Mouse (Mus musculus) left cerebral cortex, postnatal 25 days (tissue): Measurements from ENCODE around the gene Gipc2. TPM values are rescaled to one million over a fixed set of nuclear protein-coding genes. Genes with fewer than 3 reads are reported as not detected.
"Not testable (repeated sequence)": the region's sequence is repeated elsewhere in the genome, so short reads cannot be mapped to it uniquely, and the experiment has no call there.

Experiments
- DNase-seq, 2 experiments: peaks; one replicate each; pipeline ENCODE4 v3.0.0; 2022; ENCODE audit warnings: low spot score in 2 of 2, mixed read lengths in 1 of 2
- intact Hi-C: fragments of 180-260 bp; cut with DNase I; formaldehyde crosslinking; loops from one replicate; pipeline ENCODE4 v1.15.1; 2025
- total RNA-seq, 2 experiments: library from RNA; stranded (reverse); gene quantifications; 2 replicates each; pipeline ENCODE4 v1.2.3; 2021

Gipc2 gene
- 1 to 10 TPM; 1.8 to 5.8 TPM for total RNA-seq

DNA sequence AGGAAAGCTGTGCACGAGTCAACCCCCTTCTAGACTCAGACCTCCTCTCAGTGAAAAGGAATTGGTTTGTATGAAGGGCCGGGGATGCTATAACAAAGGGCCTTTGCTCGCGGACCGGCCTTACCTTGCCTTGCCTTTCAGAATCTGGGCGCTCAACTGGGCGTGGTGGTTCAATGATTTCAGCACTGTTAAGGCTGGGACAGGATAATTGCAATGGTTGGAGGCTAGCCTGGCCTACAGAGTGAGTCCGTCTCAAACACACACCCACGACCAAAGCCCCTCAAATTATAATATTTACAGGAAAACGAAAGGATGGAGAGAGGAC, at the start of gene Gipc2:
Gene Gipc2 (minus strand): TSS at position 132 of the 325 bp plus-strand sequence.
- intact Hi-C loops, result no loop called here
- DNase-seq, result no peak

DNA sequence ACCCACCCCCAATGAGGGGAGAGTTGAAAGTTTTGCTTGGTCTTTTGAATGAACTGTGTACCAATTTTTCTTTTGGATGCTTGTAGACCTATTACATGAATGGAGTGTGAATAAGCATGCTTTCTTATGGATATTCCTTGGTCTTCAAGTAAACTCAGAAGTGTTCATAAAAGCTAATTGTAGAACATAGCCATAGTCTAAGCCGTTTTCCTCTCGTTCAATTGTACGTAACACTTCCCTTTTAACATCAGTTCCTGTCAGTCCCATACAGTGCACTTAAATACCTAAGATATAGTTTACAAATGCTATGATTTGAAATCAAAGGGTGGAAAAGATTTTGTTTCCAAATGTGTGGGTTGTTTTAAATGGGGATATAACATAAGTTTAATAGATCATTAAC, 47.4 kb upstream of the Gipc2 start:
- intact Hi-C loops, result no loop called here
- no peak for DNase-seq

GRCm38 (mm10) chr3:152211731-152212279, 45.8 kb upstream of the Gipc2 start:
- peak; percentile 11 to 27 for DNase-seq
- intact Hi-C loops, result loop anchor here (2.0 kb wide), 1 partner anchor 101 kb away; no protein-coding TSS in a partner anchor

DNA sequence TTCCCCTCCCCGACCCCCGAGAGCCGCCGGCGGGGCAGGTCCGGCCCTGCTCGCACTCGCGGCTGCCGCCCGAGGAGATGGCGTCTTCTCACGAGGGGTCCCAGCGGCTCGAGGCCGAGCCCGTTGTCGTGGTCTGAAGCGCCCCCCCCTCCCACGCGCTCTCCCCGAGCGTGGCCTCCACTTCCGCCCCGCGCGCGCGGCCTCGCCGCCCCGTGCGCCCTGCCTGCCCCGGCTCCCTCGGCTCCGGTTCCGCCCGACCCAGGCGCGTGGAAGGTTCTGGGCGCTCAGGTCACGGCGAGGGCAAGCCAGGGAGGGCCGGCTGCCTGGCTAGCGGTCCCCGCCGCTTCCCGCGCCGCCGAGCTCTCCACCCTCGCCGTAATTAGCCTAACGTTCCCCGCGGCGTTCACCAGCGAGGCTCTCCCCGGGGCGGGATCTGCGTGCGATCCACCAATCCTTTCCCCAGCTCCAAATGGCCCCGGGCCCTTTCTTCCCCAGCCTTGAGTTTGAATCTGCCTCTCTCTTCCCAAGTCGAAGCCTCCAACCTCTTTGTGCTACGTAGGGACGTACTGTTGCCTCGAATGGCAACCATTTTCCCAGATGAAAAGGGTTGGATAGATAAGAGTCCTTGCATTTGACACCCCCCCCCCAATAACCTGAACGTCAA, 44.8 kb upstream of the Gipc2 start:
- intact Hi-C loops, result loop anchor here (1.0 to 2.0 kb wide), 2 partner anchors 18 to 100 kb away; no protein-coding TSS in a partner anchor
- peak; percentile 64 to 67 for DNase-seq

DNA sequence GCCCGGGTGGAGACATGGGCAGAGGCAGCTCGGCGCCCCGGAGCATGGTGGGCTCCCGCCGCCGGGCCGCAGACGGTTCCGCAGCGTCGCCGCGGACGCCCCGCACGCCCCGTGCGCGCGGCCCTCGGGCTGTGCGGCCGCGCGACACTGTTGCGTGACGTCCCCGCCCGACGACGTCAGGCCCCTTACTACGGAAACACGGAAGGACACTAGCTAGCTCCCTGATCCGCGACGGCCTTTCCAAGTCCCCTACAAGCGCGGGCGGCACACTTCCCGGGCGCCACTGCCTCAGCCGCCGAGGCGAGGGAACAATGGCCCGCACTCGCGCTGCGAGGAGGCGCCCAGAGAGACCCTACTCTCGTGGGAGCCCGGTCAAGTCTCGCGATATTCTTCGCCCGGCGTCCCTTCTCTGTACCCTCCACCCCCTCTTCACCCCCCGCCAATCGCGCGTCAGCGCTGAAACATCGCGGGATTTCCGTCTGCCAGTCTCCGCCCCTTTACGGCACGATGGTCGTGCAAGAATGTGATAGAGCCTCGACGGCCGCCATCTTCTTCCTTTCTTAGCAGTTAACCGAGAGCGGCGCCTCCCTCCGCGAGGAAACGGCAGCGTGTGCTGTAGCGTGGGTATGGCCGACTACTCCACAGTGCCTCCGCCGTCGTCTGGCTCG, 44.1 kb upstream of the Gipc2 start, which contains the start of the genes Dnajb4 and Fubp1:
Gene Dnajb4 (minus strand): TSS at position 336 of the 668 bp plus-strand sequence.
Gene Fubp1 (plus strand): TSS at position 456 of the 668 bp plus-strand sequence.
- DNase-seq, result peak; percentile 99
- intact Hi-C loops, result loop anchor here (1.0 to 2.0 kb wide), 2 partner anchors 17 to 99 kb away; no protein-coding TSS in a partner anchor

- intact Hi-C loops, result no loop called here
Observed at GRCm38 (mm10) chr3:152209177-152209966, 43.3 kb upstream of the Gipc2 start.

DNA sequence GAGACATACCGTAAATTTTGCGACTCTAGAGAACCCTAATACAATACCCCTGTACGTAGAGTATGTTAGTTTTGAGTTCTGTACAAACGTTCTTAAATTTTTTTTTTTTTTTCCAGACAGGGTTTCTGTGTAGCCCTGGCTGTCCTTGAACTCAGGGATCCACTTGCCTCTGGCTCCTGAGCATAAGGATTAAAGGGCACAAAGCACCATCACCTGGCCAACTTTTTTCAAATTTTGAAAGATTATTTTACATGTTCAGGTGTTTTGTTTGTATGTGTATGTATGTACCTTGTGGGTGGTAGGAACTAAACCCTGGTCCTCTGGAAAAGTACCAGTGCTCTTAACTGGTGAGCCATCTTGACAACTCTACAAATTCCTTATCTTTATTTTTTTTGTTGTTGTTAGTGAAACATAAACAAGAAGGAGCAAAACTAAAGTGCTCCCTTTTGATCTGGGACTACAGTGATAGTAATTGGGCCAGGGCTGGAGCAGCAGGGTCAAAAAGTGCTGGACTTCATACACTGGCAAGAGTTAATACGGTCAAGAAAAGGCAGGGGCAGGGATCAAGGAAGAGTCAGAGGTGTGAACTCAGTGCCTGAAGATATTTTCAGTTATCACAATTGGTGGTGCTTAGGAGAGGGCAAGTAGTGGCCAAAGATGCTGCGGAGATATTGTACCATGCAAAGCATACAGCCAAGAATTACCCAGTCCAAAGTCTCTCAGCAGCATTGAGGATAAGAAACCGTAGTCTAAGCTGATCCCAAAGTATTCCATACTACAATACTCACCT, 42.3 kb upstream of the Gipc2 start:
- intact Hi-C loops, result no loop called here
- DNase-seq, result no peak

More at GRCm38 (mm10) chr3:152209177-152209966, 43.3 kb upstream of the Gipc2 start:
- peak; percentile 14 for DNase-seq

- intact Hi-C loops, result no loop called here
- no peak for DNase-seq
Observed at GRCm38 (mm10) chr3:152207156-152207555, 41.1 kb upstream of the Gipc2 start.

DNA sequence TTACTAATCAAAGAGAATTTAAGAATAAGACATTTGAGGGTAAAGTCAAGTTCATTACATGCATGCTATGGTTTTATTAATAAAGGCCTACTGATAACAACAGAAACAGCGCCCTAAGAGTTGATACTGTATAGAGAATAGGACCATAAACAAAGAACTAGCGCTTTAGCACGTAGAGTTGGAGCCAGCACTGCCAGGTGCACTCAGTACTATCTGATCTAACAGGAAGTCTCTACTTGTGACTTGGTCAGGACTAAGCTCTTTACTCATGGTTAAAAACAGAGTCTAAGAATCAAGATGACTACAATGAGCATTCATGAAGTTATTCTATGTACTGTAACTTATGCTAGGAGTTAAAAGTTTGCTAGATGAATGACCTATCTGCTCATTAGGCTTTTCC, 38.5 kb upstream of the Gipc2 start:
- intact Hi-C loops, result no loop called here
- DNase-seq, result no peak

DNA sequence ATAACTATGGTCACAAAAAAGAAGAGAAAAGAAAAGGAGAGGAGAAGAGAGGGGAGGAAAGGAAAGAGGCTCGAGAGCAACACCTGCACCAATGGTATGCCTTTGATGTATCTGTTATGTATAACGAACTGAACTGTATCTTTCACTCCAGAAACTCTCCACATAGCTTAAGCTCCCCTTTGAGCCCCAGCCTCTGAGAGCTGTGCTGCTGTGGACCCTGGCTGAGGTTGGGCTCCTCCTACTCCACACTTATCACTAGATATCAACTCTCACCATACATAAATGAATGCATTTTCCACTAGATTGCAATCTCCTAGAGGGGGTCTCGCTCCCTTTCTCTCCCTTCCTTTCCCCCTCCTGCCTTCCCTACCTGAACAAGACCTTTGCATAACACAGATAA, 38.0 kb upstream of the Gipc2 start:
- DNase-seq, result no peak
- intact Hi-C loops, result no loop called here

DNA sequence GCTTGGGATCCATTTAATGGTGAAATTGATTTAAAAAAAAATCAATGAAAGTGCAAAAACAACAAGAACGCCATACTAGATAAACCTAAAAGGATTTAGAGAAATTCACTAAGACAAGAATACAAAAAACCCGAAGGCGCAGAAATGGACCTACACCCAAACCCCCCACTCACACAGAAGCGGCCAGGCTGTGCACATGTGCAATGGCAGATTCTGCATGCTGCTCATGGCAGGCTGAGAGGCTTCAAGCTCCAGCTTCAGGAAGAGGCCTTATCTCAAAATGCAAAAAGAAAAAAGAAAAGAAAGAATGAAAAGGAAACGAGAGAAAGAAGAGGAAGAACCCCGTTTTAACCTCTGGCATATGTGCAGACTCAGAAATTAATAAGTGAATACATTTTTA, 37.4 kb upstream of the Gipc2 start:
- intact Hi-C loops, result no loop called here
- no peak for DNase-seq

- no peak for DNase-seq
- intact Hi-C loops, result no loop called here
Observed at GRCm38 (mm10) chr3:152202942-152203341, 36.9 kb upstream of the Gipc2 start.

DNA sequence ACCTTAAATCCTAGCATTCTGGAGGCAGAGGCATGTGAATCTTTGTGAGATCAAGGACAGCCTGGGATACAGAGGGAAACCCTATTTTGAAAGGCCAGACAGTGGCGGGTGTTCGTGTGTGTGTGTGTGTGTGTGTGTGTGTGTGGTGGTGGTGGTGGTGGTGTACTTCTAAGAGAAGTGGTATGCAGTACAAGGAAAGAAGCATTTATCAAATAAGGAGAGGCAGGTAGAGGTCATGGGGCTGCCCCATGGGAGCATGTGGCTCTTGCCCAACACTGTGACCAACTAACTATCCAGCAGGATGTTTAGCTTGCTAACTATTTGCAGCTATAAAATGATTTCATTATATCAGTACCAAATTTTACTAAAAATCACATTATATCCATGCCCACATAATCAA, 35.6 kb upstream of the Gipc2 start:
- intact Hi-C loops, result no loop called here

GRCm38 (mm10) chr3:152201181-152201580, 35.2 kb upstream of the Gipc2 start:
- DNase-seq, result no peak
- intact Hi-C loops, result no loop called here

More for the DNA sequence above, 35.6 kb upstream of the Gipc2 start:
- DNase-seq, result no peak

- intact Hi-C loops, result no loop called here
- no peak for DNase-seq
Observed at GRCm38 (mm10) chr3:152199125-152199524, 33.1 kb upstream of the Gipc2 start.

GRCm38 (mm10) chr3:152197246-152197645, 31.2 kb upstream of the Gipc2 start:
- DNase-seq, intact Hi-C loops: not testable (repeated sequence)

DNA sequence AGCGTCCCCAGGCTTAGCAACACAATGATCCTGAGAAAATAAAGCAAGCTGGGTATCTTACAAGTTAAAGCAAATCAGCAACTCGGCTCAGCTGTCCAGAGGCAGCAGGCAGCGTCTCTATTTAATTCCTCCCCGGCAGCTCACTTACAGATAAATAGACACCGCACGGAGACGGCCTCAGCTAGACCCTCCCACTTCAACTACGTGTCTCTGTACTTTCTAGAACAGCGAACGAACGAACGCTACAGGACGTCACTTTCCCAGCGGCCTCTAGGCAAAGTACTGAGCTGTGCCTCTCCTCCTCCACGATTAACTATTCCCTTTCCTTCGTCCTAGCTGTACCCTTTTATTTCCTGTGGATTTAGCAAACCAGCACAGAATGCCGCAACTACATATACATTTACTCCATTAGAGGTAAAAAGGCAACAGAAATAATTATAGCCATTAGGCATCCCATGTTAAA, 27.6 kb upstream of the Gipc2 start:
- intact Hi-C loops, result loop anchor here (1.0 to 2.0 kb wide), 2 partner anchors 17 to 83 kb away; partner anchors contain the start of genes Dnajb4 and Fubp1
- peak; percentile 89 to 98 for DNase-seq

- intact Hi-C loops, result loop anchor here (1.0 to 2.0 kb wide), 2 partner anchors 17 to 82 kb away; partner anchors contain the start of genes Dnajb4 and Fubp1
- DNase-seq, result no peak
Observed at GRCm38 (mm10) chr3:152193177-152193576, 27.1 kb upstream of the Gipc2 start.
